Mouse (Mus musculus) kidney, adult 8-10 months (tissue): ENCODE data around the gene Mocs2.

ENCODE experiments used
- DNase-seq, 2 experiments: peaks; one replicate each; pipeline ENCODE4 v3.0.0; 2022

Gene Mocs2

GRCm38 (mm10) chr13:114817751-114818360, at the start of gene Mocs2:
TSS of gene Mocs2 (plus strand) at chr13:114818236.
- DNase-seq = peak; percentile 92 to 96

GRCm38 (mm10) chr13:114791511-114791910, 26.5 kb upstream of the Mocs2 start:
- DNase-seq = no peak

- DNase-seq = peak; percentile 22 to 54
Observed at GRCm38 (mm10) chr13:114793250-114794030, 24.6 kb upstream of the Mocs2 start.

DNA sequence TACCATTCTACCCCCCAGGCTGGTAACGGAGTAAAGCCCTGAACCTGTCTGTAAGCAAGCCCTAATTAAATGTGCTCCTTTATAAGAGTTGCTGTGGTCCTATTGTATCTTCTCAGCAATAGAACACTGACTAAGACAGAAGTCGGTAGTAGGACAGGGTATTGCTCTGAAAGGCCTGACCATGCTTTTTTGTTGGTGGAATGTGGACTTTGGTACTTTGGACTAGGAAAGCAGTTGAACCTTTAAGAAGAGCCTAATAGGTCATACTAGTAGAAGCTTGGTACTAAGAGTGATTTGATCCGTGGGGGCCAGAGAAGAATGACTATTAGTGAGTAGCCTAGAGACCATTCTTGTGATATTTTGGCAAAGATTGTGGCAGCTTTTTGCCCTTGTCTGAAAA, 16.2 kb upstream of the Mocs2 start:
- DNase-seq = peak; percentile 34 to 68

DNA sequence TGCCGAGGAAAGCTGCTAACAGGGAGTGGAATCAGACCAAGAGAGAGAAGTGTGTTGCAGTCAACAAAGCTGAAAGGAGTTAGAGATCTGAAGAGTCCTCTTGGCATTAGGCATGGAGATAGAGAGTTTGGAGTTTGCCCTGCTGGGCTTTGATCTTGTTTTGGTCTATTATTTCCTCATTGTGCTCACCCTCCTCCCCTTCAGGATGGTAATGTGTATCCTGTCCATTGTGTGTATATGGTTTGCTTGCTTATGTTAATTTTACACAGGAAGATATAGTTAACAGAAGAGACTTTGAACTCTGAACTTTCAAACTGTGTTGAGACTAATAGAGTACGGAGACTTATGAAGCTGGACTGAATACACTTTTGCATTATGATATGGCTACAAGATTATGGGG, 15.1 kb upstream of the Mocs2 start:
- DNase-seq = no peak

GRCm38 (mm10) chr13:114809624-114810210, 8.3 kb upstream of the Mocs2 start:
- DNase-seq = no peak

DNA sequence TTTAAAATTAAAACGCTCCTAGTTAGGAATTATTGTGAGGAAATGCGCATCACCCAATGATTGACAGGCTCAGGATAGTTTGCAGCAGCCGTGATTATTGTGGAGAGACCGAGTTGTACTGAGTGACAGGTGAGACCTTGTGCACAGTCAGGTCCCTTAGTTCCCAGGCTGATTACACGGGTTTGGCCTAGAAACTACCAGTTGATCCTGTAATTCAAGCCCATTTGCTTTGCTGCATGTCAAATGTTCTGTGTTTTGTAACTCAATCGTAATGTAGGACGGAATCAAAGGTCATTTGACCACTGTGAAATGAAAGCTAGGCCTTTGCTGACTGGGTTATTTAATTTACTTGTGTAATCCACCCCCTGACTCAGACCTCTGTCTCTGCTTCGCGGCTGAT, 477 bp downstream of the Mocs2 start:
- peak; percentile 38 to 75 for DNase-seq

GRCm38 (mm10) chr13:114822871-114823270, 4.8 kb downstream of the Mocs2 start:
- DNase-seq = no peak

- no peak for DNase-seq
Observed at GRCm38 (mm10) chr13:114825377-114825855, 7.4 kb downstream of the Mocs2 start.

- peak in 1 of 2 experiments; percentile 14 for DNase-seq
Observed at GRCm38 (mm10) chr13:114831367-114831833, 13.4 kb downstream of the Mocs2 start.

- DNase-seq = no peak
Observed at GRCm38 (mm10) chr13:114832761-114833160, 14.7 kb downstream of the Mocs2 start.

DNA sequence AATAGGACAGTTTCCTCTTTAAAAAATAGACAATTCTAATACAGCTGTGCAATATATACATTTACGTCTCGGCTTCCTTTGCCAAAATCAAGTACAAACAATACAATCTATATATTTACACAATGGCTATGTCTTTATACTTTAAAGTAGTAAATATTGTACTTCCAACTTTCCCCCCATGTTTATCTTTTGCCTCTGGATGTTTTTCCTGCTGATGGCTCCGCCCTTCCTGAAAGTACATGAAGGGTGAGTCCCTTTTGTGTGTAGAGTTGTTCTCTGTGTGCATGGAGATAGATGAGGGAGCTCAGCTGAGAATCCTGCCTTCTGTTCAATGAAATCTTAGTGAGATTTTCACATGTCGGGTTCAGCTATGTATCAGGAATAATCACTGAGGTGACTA, 15.3 kb downstream of the Mocs2 start:
- no peak for DNase-seq

GRCm38 (mm10) chr13:114834580-114834979, 16.5 kb downstream of the Mocs2 start:
- DNase-seq = no peak

GRCm38 (mm10) chr13:114837061-114837460, 19.0 kb downstream of the Mocs2 start:
- DNase-seq = no peak

GRCm38 (mm10) chr13:114838535-114838990, 20.5 kb downstream of the Mocs2 start:
- peak; percentile 62 to 70 for DNase-seq

DNA sequence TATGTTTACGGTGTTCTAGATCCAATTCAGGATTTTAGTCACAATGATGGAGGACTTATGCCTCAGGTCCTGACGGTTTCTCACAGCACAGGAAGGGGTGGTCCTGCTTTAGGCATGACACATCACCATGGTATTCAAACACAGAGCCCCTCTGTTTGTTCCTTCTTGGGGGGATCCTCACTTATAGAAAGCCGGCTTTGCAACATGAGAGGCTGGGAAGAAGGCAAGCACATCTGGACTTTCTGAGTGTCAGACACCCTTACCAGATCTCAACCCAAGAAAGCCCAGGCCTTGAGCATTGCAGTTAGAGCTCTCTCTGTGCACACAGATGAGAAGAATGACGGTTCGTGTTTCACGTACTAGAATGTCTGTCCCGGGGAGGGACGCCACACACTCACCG, 21.1 kb downstream of the Mocs2 start:
- no peak for DNase-seq

DNA sequence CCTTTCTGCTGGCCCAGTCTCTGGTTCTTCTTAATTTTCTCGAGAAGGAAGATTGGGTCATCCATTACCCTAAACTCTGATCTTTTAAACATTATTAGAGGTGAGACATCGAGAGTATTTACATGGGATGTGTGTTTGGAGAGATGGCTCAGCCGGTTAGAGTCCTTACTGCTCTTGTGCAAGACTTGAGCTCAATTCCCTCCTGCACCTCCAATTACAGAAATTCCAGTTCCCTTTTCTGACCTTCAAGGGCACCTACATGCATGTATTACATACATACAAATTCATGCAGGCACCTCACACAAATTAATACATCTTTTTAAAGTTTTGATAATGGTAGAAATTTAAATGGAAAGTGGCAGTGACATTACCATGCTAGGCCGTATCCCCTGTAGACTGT, 22.5 kb downstream of the Mocs2 start:
- no peak for DNase-seq

GRCm38 (mm10) chr13:114843318-114843717, 25.3 kb downstream of the Mocs2 start:
- no peak for DNase-seq

- DNase-seq = no peak
Observed at GRCm38 (mm10) chr13:114845804-114846203, 27.8 kb downstream of the Mocs2 start.

DNA sequence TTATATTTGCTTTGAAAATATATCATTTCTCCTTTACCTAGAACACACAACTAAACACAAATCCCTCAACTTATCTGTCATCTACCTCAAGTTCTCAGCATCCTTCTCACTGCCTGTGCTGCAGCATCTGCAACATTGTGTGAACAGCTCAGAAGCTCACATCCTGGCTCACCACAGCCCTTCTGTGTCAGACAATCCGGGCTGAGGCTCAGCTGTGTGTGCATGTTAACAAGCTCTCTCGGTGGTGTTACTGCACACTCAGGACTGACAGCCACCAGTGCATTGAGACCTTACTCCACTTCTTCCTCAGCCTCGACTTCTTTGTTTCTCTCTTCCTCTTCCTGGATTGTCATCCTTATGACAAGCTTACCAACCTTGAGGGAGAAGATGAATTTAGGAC, 30.9 kb downstream of the Mocs2 start:
- DNase-seq = no peak

DNA sequence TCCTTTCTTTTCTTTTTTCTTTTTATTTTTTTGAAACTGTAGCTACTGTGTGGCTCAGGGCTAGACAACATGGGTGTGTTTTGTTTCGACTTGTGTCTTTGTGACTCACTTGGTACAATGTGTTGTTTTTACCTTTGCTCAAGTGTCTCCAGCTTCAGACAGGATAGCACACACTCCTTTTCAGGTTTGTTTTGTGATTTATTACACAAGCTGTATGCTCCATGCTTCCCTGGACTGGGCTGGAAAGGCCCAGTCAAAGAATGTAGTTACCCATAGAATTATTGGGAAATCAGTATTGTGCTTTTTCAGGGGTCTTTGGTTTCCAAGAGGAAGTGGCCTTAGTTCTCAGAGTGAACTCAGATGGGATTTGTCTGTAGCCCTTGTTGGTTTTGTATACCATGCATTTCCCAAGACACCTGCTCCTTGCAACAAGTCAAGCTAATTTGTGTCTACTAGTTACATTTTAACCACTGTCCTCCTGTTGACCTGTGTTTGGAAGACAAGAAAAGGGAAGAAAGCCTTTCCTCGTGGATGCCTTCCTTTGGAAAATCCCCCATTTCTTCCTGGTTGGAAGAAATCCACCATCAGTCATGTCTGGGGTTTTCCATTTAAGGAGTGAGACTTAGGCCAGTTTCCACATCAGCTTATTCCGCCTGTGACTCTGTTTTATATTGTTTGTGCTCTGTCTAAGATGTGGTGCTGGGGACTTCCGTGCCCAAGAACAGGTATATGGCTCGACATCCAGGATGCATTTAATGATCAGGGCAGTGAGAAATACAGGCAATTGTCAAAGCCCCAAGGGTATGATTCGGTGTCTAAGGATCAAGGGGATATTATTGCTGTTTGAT, 34.5 kb downstream of the Mocs2 start:
- DNase-seq = peak; percentile 13 to 62

GRCm38 (mm10) chr13:114853152-114853551, 35.1 kb downstream of the Mocs2 start:
- no peak for DNase-seq

DNA sequence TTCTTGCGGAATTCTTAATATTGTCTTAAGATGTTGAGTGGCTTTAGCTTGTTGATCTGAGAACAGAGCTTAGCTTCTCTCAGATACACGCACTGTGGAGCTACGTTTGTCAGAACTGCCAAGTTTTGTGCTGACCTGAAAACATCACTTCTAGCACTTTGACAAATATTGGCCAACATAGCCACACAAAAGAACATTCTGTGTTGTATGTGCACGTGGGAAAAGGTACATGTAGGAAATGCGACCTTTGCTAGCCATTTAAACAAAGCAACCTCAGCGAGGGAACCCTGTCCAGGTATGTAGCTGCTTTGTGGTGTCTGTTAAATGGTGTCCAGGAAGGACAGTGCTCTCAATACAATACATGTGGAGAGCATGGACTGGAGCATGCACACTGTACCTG, 36.0 kb downstream of the Mocs2 start:
- no peak for DNase-seq
